Mouse (Mus musculus) stomach, adult 2 months (tissue): ENCODE results near the gene Ppia. TPM values are rescaled to one million over a fixed set of nuclear protein-coding genes. Genes with fewer than 3 reads are reported as not detected.

ENCODE experiments used
- polyA plus RNA-seq: library from polyadenylated mRNA; depleted of rRNA; stranded (reverse); fragments of >200 nt; gene quantifications from 2 replicates; pipeline ENCODE4 v1.2.3, GENCODE M21; 2012; rRNA removed

The Ppia gene
- 121 and 182 TPM in 2 replicates for polyA plus RNA-seq

DNA sequence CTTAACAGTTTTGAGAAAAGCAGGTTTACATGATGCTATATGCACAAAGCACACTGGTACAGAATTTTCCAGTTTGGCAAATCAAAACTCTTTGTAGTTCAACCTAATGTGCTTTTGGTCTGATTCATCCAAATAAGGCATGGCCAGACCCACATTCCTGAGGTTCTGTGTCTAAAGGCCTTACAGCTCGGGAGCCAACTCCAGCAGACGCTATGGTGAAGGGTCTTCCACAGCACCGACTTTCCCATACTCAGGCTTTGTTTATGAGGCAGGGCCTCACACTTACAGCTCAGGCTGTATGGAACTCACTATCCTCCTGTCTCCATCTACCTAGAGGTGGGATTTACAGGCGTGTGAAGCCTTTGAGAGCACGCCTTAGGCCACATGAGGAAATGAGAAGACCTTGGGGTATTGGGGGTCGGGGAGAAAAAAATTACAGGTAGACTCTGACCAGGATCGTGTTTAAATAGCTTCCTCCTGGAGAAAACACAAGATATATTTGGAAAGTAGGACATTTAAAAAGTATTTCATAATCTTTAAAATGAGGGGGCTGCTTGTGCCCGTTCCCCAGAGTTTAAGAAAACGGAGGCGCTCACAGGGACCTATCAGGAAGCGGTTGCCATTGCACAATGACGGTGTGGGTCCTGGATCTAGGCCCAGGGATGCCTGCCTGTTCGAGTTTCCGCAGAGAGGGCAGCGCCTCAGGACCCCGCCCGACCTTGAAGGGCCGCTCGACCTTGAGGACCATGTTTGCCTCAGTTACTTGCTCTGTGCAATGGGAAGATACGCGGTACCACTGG lies at the start of gene Ppia:
Gene Ppia (plus strand): TSS at position 693 of the 800 bp plus-strand sequence.

DNA sequence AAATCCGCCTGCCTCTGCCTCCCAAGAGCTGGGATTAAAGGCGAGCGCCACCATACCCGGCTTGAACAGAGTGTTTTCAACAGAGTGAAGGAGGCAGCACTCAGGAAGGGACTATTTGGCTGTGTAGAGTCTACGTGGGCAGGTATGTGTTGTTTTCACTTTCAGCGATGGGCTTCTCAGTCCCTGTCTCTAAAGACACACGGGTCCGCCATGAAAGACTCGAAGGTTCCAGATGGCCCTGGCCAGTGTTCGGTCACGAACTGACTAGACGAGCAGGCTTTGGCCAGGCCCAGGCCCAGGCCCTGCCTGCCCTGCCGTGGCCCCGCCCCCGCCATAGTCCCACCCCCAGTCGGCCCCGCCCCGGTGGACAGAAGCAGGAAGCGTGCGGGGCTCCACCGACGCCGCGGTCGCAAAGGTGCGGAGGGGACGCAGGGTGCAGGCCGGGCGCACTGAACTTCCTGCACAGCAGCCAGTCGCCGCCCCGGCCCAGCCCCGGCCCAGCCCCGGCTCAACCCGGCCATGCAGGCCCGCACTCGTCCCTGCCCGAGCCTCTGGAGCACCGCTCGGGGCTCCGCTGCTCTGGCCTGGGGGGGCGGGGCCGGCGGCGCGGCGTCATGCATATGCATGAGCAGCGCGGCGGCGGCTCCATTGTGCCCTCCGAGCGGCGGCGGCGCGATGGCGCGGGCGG lies 26.4 kb upstream of the Ppia start, which contains the start of gene Zmiz2:
Gene Zmiz2 (plus strand): TSS at position 349 of the 688 bp plus-strand sequence.

DNA sequence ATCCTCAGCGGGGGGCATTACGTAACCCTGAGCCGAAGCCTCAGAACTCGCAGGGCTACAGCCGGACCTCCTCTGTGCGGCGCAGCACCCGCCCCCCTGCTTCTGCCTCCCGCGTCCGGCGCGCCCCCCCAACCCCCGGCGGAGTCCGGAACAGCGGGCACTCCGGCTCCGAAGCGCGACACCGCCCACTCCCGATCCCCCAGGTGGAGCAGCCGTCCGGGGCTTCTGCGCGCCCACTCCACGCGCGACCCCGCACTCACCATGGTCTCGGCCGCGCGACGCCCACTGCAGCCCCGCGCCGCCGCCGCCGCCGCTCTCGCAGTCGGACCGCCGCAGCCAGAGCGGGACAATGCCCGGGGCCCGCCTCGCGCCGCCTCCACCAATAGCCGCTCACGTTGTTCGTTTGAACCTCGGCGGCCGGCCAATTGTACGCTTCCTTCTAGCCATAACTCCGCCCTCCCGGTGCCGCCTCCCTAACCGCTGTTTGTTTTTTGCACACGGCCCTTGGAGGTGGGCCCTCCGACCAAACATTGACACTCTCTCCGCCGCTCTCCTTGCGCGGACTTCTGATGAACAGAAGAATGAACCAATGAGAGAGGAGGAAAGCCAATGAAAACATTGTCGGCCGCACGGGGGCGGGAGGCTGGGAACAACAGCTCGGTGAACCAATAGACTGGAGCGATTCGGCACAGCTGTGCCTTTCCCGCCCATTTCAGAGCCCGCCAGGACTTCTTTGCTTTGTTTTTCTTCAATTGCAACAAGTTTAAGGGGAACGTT lies 29.0 kb downstream of the Ppia start, which contains the start of gene H2afv:
Gene H2afv (minus strand): TSS at position 367 of the 777 bp plus-strand sequence.

Other genes with a start within 250 kb of the Ppia start
- gene A730071L15Rik, start 215.4 kb upstream of the Ppia start, polyA plus RNA-seq: 0.06 TPM in 1 of 2 replicates, not detected in the other
- 14.1 and 16.8 TPM in 2 replicates for gene Nudcd3, start 215.0 kb upstream of the Ppia start, polyA plus RNA-seq
- 1.8 and 4.0 TPM in 2 replicates for gene Npc1l1, start 185.3 kb upstream of the Ppia start, polyA plus RNA-seq
- 9.3 and 11.1 TPM in 2 replicates for gene Ddx56, start 147.7 kb upstream of the Ppia start, polyA plus RNA-seq
- gene Tmed4, start 140.6 kb upstream of the Ppia start, polyA plus RNA-seq: 52.7 and 52.8 TPM in 2 replicates
- gene Ogdh, start 123.8 kb upstream of the Ppia start, polyA plus RNA-seq: 86.7 and 98.5 TPM in 2 replicates
- gene Zmiz2, start 26.4 kb upstream of the Ppia start, polyA plus RNA-seq: 44.4 and 49.9 TPM in 2 replicates
- 8.1 and 10.3 TPM in 2 replicates for gene H2afv, start 29.0 kb downstream of the Ppia start, polyA plus RNA-seq
- 2.6 and 3.0 TPM in 2 replicates for gene Purb, start 60.5 kb downstream of the Ppia start, polyA plus RNA-seq
- 2.4 and 4.2 TPM in 2 replicates for gene Myo1g, start 105.5 kb downstream of the Ppia start, polyA plus RNA-seq
- gene Ccm2, start 131.4 kb downstream of the Ppia start, polyA plus RNA-seq: 27.0 and 30.6 TPM in 2 replicates
- 5.1 and 6.4 TPM in 2 replicates for gene Nacad, start 190.6 kb downstream of the Ppia start, polyA plus RNA-seq
- gene Tbrg4, start 210.6 kb downstream of the Ppia start, polyA plus RNA-seq: 64.8 and 67.6 TPM in 2 replicates
- gene Wap, start 223.2 kb downstream of the Ppia start, polyA plus RNA-seq: not detected in 2 replicates
- 4.0 and 4.4 TPM in 2 replicates for gene Ramp3, start 243.1 kb downstream of the Ppia start, polyA plus RNA-seq